Mouse (Mus musculus) liver, embryonic 13.5 days (tissue): ENCODE measurements around the gene Bptf. TPM values are rescaled to one million over a fixed set of nuclear protein-coding genes. Genes with fewer than 3 reads are reported as not detected.
"Not testable (repeated sequence)": the region's sequence is repeated elsewhere in the genome, so short reads cannot be mapped to it uniquely, and the experiment has no call there.

Source experiments
- ATAC-seq: fragments of 200-750 bp; cut with Nextera tagmentation; 2 replicates; pipeline ENCODE4 v1.8.0; 2017; ENCODE audit warnings: low read depth, mild to moderate bottlenecking, moderate number of reproducible peaks, moderate library complexity
- DNase-seq: peaks from one replicate; pipeline ENCODE4 v3.0.0; 2022
- H3K27ac ChIP-seq: fragments of 300-500 bp; sonication (generic); 2 replicates; pipeline ENCODE4 v1.5.1; 2015; ENCODE audit warnings: moderate library complexity, mild to moderate bottlenecking, inconsistent platforms
- H3K27me3 ChIP-seq: fragments of 300-500 bp; sonication (generic); 2 replicates; pipeline ENCODE4 v1.6.1; 2015; ENCODE audit warnings: mild to moderate bottlenecking, inconsistent platforms
- H3K36me3 ChIP-seq: fragments of 300-500 bp; sonication (generic); 2 replicates; pipeline ENCODE4 v1.6.1; 2015; ENCODE audit warnings: mild to moderate bottlenecking, inconsistent platforms
- H3K4me1 ChIP-seq: fragments of 300-500 bp; sonication (generic); replicated peaks from 2 replicates; pipeline ENCODE4 v1.6.1; 2015; ENCODE audit warnings: inconsistent platforms
- H3K4me2 ChIP-seq: fragments of 300-500 bp; sonication (generic); 2 replicates; pipeline ENCODE4 v1.6.1; 2015; ENCODE audit warnings: inconsistent platforms, mild to moderate bottlenecking, moderate library complexity
- H3K4me3 ChIP-seq: fragments of 300-500 bp; sonication (generic); replicated peaks from 2 replicates; pipeline ENCODE4 v1.5.1; 2015; ENCODE audit warnings: mild to moderate bottlenecking, inconsistent platforms
- H3K9ac ChIP-seq: fragments of 300-500 bp; sonication (generic); 2 replicates; pipeline ENCODE4 v1.6.1; 2015; ENCODE audit warnings: mild to moderate bottlenecking, inconsistent platforms
- H3K9me3 ChIP-seq: fragments of 300-500 bp; sonication (generic); replicated peaks from 2 replicates; pipeline ENCODE4 v1.6.1; 2016; ENCODE audit warnings: inconsistent platforms
- WGBS: fragments of 180-500 bp; shearing (Covaris S2); methylation state at CpG from one replicate; pipeline ENCODE4 v1.1.7; 2015; ENCODE audit not compliant: insufficient replicate concordance; 5-methylcytosine and 5-hydroxymethylcytosine counted together
- polyA plus RNA-seq: library from polyadenylated mRNA; unstranded; fragments of >200 nt; fragmentation: Nextera tagmentation; extraction: Ambion mirVana; gene quantifications from 2 replicates; pipeline ENCODE4 v1.2.1, GENCODE M21; 2015

Gene Bptf
- polyA plus RNA-seq, 1 experiment from 2014 or later, result 9.3 TPM

DNA sequence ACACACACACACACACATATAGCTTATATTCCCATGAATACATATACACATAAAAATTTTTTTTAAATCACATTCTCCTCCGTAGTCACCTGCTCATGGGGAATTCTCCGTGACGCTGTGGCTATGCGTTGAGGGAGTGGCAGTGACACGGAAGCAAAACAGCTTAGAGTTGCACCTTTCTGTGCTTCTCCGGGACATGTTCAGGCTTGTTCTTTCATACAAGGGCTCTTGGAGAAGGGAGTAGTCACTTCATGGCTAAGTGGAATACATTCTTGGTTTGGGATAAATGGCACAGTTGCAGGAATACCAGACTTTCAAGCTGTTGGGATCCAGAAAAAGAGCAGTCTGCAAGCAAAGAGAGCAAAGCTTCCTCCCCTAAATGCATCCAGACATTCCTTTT, 5.7 kb upstream of the Bptf start:
- H3K4me3 ChIP-seq, result no peak overlapping the region
- H3K36me3 ChIP-seq, result no peaks in the 10 kb centered on the region
- no peaks in the 10 kb centered on the region for H3K27me3 ChIP-seq
- H3K27ac ChIP-seq, result no peak overlapping the region
- H3K9ac ChIP-seq, result no peak overlapping the region
- WGBS, result 88% methylated on average over 6 of the region's 6 CpGs
- no peaks in the 10 kb centered on the region for H3K9me3 ChIP-seq
- ATAC-seq, result no peak
- no peak for DNase-seq
- H3K4me1 ChIP-seq, result peaks cover 7% of the 10 kb centered on the region
- no peak overlapping the region for H3K4me2 ChIP-seq

DNA sequence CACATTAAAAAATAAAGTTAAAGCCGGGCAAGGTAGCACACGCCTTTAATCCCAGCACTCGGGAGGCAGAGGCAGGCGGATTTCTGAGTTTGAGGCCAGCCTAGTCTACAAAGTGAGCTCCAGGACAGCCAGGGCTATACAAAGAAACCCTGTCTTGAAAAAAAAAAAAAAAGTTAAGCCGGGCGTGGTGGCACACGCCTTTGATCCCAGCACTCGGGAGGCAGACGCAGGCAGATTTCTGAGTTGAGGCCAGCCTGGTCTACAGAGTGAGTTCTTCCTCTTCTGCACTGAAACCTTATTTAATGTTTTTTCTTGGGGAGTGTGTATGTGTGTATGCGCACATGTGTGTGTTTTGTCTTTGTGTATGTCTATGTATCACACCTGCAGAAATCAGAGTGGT, 4.5 kb upstream of the Bptf start:
- not testable (repeated sequence) for ATAC-seq, H3K9ac ChIP-seq, H3K4me2 ChIP-seq, H3K27ac ChIP-seq, H3K9me3 ChIP-seq, H3K36me3 ChIP-seq, H3K4me3 ChIP-seq, DNase-seq, H3K27me3 ChIP-seq
- peaks cover 12% of the 10 kb centered on the region for H3K4me1 ChIP-seq
- WGBS, result 79% methylated on average over 10 of the region's 10 CpGs

DNA sequence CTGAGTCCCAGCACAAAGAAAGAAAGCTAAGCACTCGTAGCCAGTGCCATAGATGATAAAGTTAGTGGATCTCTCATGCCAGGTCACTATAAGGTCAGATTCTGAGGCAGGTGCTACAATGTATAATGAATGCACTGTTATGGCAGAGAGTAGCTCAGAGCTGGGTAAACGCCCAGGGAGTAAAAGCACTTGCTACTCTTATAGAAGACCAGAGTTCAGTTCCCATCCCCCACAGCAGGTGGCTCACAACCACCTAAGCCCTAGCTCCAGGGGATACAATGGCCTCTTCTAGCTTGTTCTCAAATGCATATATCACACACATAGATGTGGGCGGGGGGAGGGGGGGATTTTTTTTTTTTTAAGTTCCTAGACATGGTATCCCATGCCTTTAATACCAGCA, 3.8 kb upstream of the Bptf start:
- Histone ChIP-seq H3K9me3 (no peaks in the 10 kb centered on the region), H3K9ac (no peak overlapping the region), H3K4me3 (no peak overlapping the region), H3K4me1 (peaks cover 12% of the 10 kb centered on the region), H3K27me3 (no peaks in the 10 kb centered on the region), H3K36me3 (no peaks in the 10 kb centered on the region), H3K27ac (no peak overlapping the region), H3K4me2 (no peak overlapping the region)
- no peak for DNase-seq
- WGBS, result 62% methylated on average over 3 of the region's 3 CpGs
- no peak for ATAC-seq

DNA sequence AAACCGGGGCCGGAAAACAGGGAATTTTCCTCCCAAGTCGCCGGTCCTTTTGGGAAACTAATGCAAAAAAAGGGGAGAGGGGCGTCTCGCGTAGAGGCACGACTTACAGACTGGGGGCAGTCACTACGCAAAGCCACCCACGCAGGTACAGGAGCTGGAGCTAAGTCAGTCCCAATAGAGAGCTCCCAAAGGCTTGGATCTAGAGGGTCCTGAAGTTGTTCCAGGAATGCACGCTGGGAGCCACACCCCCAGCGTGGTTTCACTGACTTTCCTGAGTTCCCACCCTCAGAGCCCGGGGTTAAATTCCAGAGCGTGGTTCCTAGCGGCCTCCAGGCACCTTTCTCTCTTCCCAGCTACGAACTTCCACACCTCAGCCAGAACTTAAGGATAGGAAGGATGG, 499 bp upstream of the Bptf start:
- 3% methylated on average over 16 of the region's 16 CpGs for WGBS

DNA sequence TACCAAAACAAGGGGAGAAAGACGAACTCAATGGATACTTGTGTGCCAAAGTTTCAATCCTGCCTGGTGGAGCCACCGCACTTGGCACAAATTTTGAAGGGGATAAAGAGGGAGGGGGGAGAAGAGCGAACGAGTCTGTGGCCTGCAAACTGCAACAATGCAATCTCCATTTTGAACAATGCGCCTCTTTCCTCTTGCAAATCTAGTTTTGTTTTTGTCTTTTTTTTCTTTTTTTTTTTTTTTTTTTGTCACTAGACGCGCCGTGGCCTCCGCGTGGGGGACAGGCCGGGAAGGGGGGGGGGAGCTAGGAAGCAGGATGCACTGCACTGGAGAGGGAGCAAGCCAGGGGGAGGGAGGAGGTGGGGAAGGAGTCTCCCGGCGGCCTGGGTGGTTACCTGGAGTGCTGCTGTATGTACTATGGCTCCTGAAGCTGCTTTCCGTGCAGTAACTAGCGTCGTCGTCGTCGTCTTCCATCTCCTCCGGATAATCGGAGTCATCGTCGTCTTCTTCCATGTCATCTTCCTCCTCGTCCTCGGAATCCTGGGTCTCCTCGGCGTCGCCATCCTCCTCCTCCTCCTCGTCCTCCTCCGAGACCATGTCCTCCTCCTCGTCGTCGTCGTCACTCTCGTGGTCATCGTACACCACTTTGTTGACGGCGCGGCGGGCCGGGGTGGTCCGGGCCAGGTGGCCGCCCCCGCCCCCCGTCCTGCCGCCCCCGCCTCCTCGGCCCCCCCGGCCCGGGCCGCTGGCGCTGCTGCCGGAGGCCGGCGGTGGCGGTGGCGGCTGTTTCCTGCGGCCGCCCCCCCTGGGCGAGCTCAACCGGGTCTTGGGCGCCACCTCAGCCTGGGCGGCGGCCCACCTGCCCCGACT, 813 bp downstream of the Bptf start:
- peak; percentile 60 for ATAC-seq
- Histone ChIP-seq H3K9ac (peak overlapping the region; percentile 97), H3K27me3 (no peaks in the 10 kb centered on the region), H3K4me1 (peaks cover 52% of the 10 kb centered on the region), H3K9me3 (no peaks in the 10 kb centered on the region), H3K4me3 (peak overlapping the region; percentile 91), H3K27ac (peak overlapping the region; percentile 88), H3K36me3 (no peaks in the 10 kb centered on the region), H3K4me2 (peak overlapping the region; percentile 78)
- peak; percentile 39 for DNase-seq
- WGBS, result 1% methylated on average over 44 of the region's 65 CpGs

More for the DNA sequence above, 499 bp upstream of the Bptf start:
- ATAC-seq, result 0 out of 2 replicates have a peak, but pooled peaks have one; percentile 16
- H3K4me1 ChIP-seq, result peaks cover 42% of the 10 kb centered on the region
- H3K27me3 ChIP-seq, result no peaks in the 10 kb centered on the region
- H3K4me3 ChIP-seq, result peak overlapping the region; percentile 91
- H3K4me2 ChIP-seq, result peak overlapping the region; percentile 96
- H3K9me3 ChIP-seq, result no peaks in the 10 kb centered on the region
- H3K36me3 ChIP-seq, result no peaks in the 10 kb centered on the region
- DNase-seq, result no peak
- peak overlapping the region; percentile 61 for H3K27ac ChIP-seq
- peak overlapping the region; percentile 97 for H3K9ac ChIP-seq

DNA sequence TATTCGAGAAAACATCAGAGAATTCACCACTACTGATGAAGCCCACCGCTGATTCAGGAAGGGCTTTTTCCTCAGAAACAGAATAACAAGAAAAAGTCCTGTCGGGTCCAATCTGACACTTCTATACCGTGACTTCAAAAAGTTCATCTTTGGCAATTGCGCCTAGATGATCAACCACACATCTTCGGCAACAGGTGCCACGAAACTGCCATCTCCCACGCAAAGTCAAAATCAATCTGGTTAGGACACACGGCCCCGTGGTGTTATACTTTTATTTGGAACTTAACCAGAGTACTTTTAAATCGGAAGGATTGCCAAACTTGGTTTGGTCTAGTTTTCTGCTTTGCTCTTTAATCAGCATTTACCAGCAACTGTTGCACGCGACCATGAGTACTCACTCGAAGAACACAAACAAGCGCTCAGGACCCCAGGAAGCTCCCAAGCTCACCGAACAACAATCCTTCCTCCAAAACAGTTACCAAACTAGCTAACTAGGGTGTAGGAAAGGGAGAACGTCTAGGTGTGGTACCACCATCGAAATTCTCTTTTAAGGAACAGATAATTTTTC, 1.6 kb downstream of the Bptf start:
- DNase-seq, result peak; percentile 9
- H3K9me3 ChIP-seq, result no peaks in the 10 kb centered on the region

DNA sequence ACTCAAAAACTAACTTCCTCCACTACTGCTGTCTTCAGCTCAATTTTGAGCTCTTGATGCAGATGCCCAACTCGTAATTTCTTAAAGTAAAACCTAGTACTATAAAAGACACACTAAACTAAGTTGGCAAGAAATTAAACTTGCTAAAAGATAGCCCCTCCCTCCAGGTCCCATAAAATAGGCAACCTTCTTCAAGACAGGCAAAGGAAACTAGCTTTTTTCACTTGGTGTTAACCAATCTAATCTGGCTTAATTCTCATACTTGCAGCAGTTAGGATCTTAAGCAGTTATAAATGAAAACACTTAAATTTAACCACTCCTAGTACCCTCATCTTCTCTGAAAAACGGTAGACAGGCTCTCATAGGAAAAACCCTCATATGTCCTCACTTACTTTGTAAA, 2.3 kb downstream of the Bptf start:
- Histone ChIP-seq H3K36me3 (no peaks in the 10 kb centered on the region), H3K27ac (no peak overlapping the region), H3K9me3 (no peaks in the 10 kb centered on the region), H3K9ac (peak overlapping the region; percentile 97), H3K4me1 (peaks cover 61% of the 10 kb centered on the region), H3K4me2 (peak overlapping the region; percentile 78), H3K4me3 (peak overlapping the region; percentile 91), H3K27me3 (no peaks in the 10 kb centered on the region)
- no peak for ATAC-seq
- 18% methylated on average over 2 of the region's 2 CpGs for WGBS
- no peak for DNase-seq

More for the DNA sequence above, 1.6 kb downstream of the Bptf start:
- Histone ChIP-seq H3K4me1 (peaks cover 55% of the 10 kb centered on the region), H3K4me2 (peak overlapping the region; percentile 78), H3K27ac (0 out of 2 replicates have a peak overlapping the region, but pooled peaks have one; percentile 11), H3K27me3 (no peaks in the 10 kb centered on the region), H3K4me3 (peak overlapping the region; percentile 91), H3K9ac (peak overlapping the region; percentile 97), H3K36me3 (no peaks in the 10 kb centered on the region)
- no peak for ATAC-seq
- WGBS, result 1% methylated on average over 18 of the region's 18 CpGs

DNA sequence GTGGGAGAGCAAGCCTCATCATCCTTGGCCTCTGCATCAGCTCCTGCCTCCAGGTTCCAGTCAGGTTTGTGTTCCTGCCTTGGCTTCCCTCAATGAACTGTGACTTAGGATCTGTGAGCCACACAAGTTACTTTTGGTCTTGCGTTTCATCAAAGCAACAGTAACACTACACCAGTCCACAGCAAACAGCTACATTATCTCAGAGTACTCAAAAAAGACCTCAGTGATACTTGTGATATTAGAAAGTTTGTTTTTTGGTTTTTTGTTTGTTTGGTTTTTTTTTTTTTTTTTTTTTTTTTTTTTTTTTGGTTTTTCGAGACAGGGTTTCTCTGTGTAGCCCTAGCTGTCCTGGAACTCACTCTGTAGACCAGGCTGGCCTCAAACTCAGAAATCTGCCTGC, 5.2 kb downstream of the Bptf start:
- H3K9ac ChIP-seq, H3K9me3 ChIP-seq, H3K27me3 ChIP-seq, DNase-seq, H3K36me3 ChIP-seq, H3K27ac ChIP-seq, H3K4me3 ChIP-seq, ATAC-seq, H3K4me2 ChIP-seq: not testable (repeated sequence)
- H3K4me1 ChIP-seq, result peaks cover 69% of the 10 kb centered on the region
- 93% methylated on average over 1 of the region's 2 CpGs for WGBS

DNA sequence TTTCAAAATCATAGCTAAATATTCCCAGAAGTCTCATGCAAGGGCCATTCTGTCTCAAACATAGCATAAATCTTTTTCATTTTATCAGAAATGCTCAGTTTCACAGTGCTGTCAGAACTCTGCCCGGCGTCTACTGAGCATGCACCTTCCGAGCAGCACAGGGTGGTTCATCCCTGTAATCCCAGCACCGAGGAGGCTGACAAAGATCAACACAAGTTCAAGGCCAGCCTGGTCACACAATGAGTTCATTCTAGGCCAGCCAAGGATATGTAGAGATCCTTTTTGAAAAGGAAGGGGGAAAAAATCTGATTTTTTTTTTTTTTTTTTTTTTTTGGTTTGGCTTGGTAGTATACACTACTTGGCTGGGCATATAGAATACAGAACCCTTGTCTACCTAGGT, 6.9 kb downstream of the Bptf start:
- no peak for DNase-seq
- Histone ChIP-seq H3K4me1 (peaks cover 62% of the 10 kb centered on the region), H3K36me3 (no peaks in the 10 kb centered on the region), H3K27me3 (no peaks in the 10 kb centered on the region), H3K27ac (0 out of 2 replicates have a peak overlapping the region, but pooled peaks have one; percentile 2), H3K9me3 (no peaks in the 10 kb centered on the region), H3K9ac (peak overlapping the region; percentile 26; the same call in 1 of the 2 replicates), H3K4me2 (peak overlapping the region; percentile 23; the same call in 1 of the 2 replicates), H3K4me3 (no peak overlapping the region)
- WGBS, result 65% methylated on average over 4 of the region's 4 CpGs
- no peak for ATAC-seq

DNA sequence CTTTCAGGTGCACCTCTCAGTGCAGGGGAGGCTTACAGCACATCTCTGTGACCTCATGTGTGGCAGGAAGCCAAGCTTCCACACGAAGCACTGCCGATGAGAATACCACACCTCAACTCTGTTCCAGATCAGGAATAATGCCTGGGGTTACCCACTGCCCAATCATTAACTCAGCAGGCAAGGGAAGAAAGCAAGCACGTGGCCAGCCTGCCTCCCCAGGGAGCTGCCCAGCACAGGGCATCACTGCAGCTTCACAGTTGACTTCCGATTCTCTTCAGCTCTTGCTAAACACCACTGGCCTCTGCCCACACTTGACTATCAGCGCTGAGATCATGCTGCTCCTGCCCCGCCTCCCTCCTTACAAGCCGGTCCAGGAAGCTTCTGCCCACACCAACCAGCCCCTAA, 7.6 kb downstream of the Bptf start:
- WGBS, result 12% methylated on average over 7 of the region's 7 CpGs
- Histone ChIP-seq H3K4me1 (peaks cover 56% of the 10 kb centered on the region), H3K27ac (0 out of 2 replicates have a peak overlapping the region, but pooled peaks have one; percentile 2), H3K9ac (peak overlapping the region; percentile 5; the same call in 1 of the 2 replicates), H3K4me2 (peak overlapping the region; percentile 23), H3K27me3 (no peaks in the 10 kb centered on the region), H3K4me3 (no peak overlapping the region), H3K9me3 (no peaks in the 10 kb centered on the region), H3K36me3 (no peaks in the 10 kb centered on the region)
- ATAC-seq (peak; percentile 66), DNase-seq (peak; percentile 25)

DNA sequence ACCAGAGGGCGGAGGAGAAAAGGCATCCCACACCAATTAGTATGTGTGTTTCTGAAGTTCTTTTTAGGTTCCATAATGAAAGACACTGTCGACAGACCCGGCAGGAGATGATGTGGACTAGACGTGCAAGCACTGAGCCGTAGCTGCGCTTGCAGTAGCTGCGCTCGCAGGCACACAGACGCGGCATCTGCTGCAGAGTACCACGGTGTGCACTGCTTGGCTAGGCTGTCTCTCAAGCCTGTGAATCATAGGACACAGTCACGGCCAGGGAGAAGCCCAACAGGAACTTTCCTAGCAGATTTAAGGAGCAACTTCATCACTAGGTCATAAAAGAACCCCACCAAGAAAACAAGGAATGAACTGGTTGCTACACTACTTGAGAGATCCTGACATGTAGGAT, 14.1 kb downstream of the Bptf start:
- Histone ChIP-seq H3K36me3 (no peaks in the 10 kb centered on the region; the same call in 1 of the 2 replicates), H3K9ac (no peak overlapping the region), H3K27ac (no peak overlapping the region), H3K9me3 (no peaks in the 10 kb centered on the region), H3K4me1 (peaks cover 36% of the 10 kb centered on the region), H3K27me3 (no peaks in the 10 kb centered on the region), H3K4me3 (no peak overlapping the region), H3K4me2 (no peak overlapping the region)
- 86% methylated on average over 12 of the region's 12 CpGs for WGBS
- ATAC-seq, result no peak
- DNase-seq, result no peak
